Mouse (Mus musculus): ENCODE data around the gene Mob1b. TPM values are rescaled to one million over a fixed set of nuclear protein-coding genes. Genes with fewer than 3 reads are reported as not detected.

Gene Mob1b
- polyA plus RNA-seq, 1 experiment from 2014 or later, result 13.6 TPM

GRCm38 (mm10) chr5:88697291-88697690 lies 23.4 kb upstream of the Mob1b start:
- Histone ChIP-seq H3K4me3 (replicated peaks; ENCODE audit: low read length) (no peak overlapping the region), H3K27me3 (replicated peaks; ENCODE audit: control insufficient read depth, insufficient read depth, low read length) (no peaks in the 10 kb centered on the region), H3K4me1 (replicated peaks; ENCODE audit: control insufficient read depth, insufficient read depth, low read length) (no peaks in the 10 kb centered on the region), H3K9ac (replicated peaks; ENCODE audit: low read depth, low read length) (no peak overlapping the region), H3K9me3 (ENCODE audit: control insufficient read depth, low read length) (no peaks in the 10 kb centered on the region), H3K36me3 (ENCODE audit: control insufficient read depth, insufficient read depth) (no peaks in the 10 kb centered on the region), H3K4me2 (ENCODE audit: low read length) (no peak overlapping the region), H3K27ac (ENCODE audit: low read length) (no peak overlapping the region)
- peak; percentile 59; the same call in 1 of the 2 replicates for ATAC-seq
- WGBS, result 57% methylated on average over 5 of the region's 5 CpGs

- H3K36me3 ChIP-seq (ENCODE audit: control insufficient read depth, insufficient read depth), result no peaks in the 10 kb centered on the region
- no peak for ATAC-seq
- no peaks in the 10 kb centered on the region for H3K9me3 ChIP-seq (ENCODE audit: control insufficient read depth, low read length)
- H3K4me3 ChIP-seq (replicated peaks; ENCODE audit: low read length), result no peak overlapping the region
- no peaks in the 10 kb centered on the region for H3K27me3 ChIP-seq (replicated peaks; ENCODE audit: control insufficient read depth, insufficient read depth, low read length)
- WGBS, result 68% methylated on average over 4 of the region's 4 CpGs
- H3K9ac ChIP-seq (replicated peaks; ENCODE audit: low read depth, low read length), result no peak overlapping the region
- H3K27ac ChIP-seq (ENCODE audit: low read length), result no peak overlapping the region
- H3K4me1 ChIP-seq (replicated peaks; ENCODE audit: control insufficient read depth, insufficient read depth, low read length), result no peaks in the 10 kb centered on the region
- H3K4me2 ChIP-seq (ENCODE audit: low read length), result no peak overlapping the region
Measured at GRCm38 (mm10) chr5:88699251-88699913, 21.3 kb upstream of the Mob1b start.

GRCm38 (mm10) chr5:88702041-88702440 lies 18.6 kb upstream of the Mob1b start:
- WGBS, result 81% methylated on average over 4 of the region's 4 CpGs
- Histone ChIP-seq H3K27ac (ENCODE audit: low read length) (no peak overlapping the region), H3K36me3 (ENCODE audit: control insufficient read depth, insufficient read depth) (no peaks in the 10 kb centered on the region), H3K4me3 (replicated peaks; ENCODE audit: low read length) (no peak overlapping the region), H3K4me1 (replicated peaks; ENCODE audit: control insufficient read depth, insufficient read depth, low read length) (no peaks in the 10 kb centered on the region), H3K9ac (replicated peaks; ENCODE audit: low read depth, low read length) (no peak overlapping the region), H3K4me2 (ENCODE audit: low read length) (no peak overlapping the region), H3K27me3 (replicated peaks; ENCODE audit: control insufficient read depth, insufficient read depth, low read length) (no peaks in the 10 kb centered on the region), H3K9me3 (ENCODE audit: control insufficient read depth, low read length) (no peaks in the 10 kb centered on the region)
- ATAC-seq, result no peak

- 73% methylated on average over 4 of the region's 4 CpGs for WGBS
- H3K27me3 ChIP-seq (replicated peaks; ENCODE audit: control insufficient read depth, insufficient read depth, low read length), result no peaks in the 10 kb centered on the region
- no peak overlapping the region for H3K4me2 ChIP-seq (ENCODE audit: low read length)
- no peaks in the 10 kb centered on the region for H3K9me3 ChIP-seq (ENCODE audit: control insufficient read depth, low read length)
- no peak for ATAC-seq
- H3K4me1 ChIP-seq (replicated peaks; ENCODE audit: control insufficient read depth, insufficient read depth, low read length), result no peaks in the 10 kb centered on the region
- no peak overlapping the region for H3K4me3 ChIP-seq (replicated peaks; ENCODE audit: low read length)
- H3K9ac ChIP-seq (replicated peaks; ENCODE audit: low read depth, low read length), result no peak overlapping the region
- no peaks in the 10 kb centered on the region for H3K36me3 ChIP-seq (ENCODE audit: control insufficient read depth, insufficient read depth)
- no peak overlapping the region for H3K27ac ChIP-seq (ENCODE audit: low read length)
Measured at GRCm38 (mm10) chr5:88703551-88703950, 17.1 kb upstream of the Mob1b start.

- no peaks in the 10 kb centered on the region for H3K9me3 ChIP-seq (ENCODE audit: control insufficient read depth, low read length)
- H3K27me3 ChIP-seq (replicated peaks; ENCODE audit: control insufficient read depth, insufficient read depth, low read length), result no peaks in the 10 kb centered on the region
- peak; percentile 57 for ATAC-seq
- no peaks in the 10 kb centered on the region; the same call in 1 of the 2 replicates for H3K4me1 ChIP-seq (replicated peaks; ENCODE audit: control insufficient read depth, insufficient read depth, low read length)
- no peak overlapping the region for H3K9ac ChIP-seq (replicated peaks; ENCODE audit: low read depth, low read length)
- H3K36me3 ChIP-seq (ENCODE audit: control insufficient read depth, insufficient read depth), result no peaks in the 10 kb centered on the region
- H3K27ac ChIP-seq (ENCODE audit: low read length), result no peak overlapping the region
- no peak overlapping the region for H3K4me2 ChIP-seq (ENCODE audit: low read length)
- no peak overlapping the region for H3K4me3 ChIP-seq (replicated peaks; ENCODE audit: low read length)
Measured at GRCm38 (mm10) chr5:88711128-88711527, 9.5 kb upstream of the Mob1b start.

GRCm38 (mm10) chr5:88711618-88712224 lies 8.9 kb upstream of the Mob1b start:
- ATAC-seq, result peak; percentile 23; the same call in 1 of the 2 replicates

GRCm38 (mm10) chr5:88712328-88712727 lies 8.3 kb upstream of the Mob1b start:
- WGBS, result 67% methylated on average over 6 of the region's 6 CpGs
- no peak overlapping the region for H3K9ac ChIP-seq (replicated peaks; ENCODE audit: low read depth, low read length)
- H3K4me3 ChIP-seq (replicated peaks; ENCODE audit: low read length), result no peak overlapping the region
- no peak overlapping the region for H3K27ac ChIP-seq (ENCODE audit: low read length)
- no peaks in the 10 kb centered on the region for H3K36me3 ChIP-seq (ENCODE audit: control insufficient read depth, insufficient read depth)
- H3K4me2 ChIP-seq (ENCODE audit: low read length), result no peak overlapping the region
- H3K27me3 ChIP-seq (replicated peaks; ENCODE audit: control insufficient read depth, insufficient read depth, low read length), result no peaks in the 10 kb centered on the region
- H3K9me3 ChIP-seq (ENCODE audit: control insufficient read depth, low read length), result no peaks in the 10 kb centered on the region
- no peak for ATAC-seq
- no peaks in the 10 kb centered on the region; the same call in 1 of the 2 replicates for H3K4me1 ChIP-seq (replicated peaks; ENCODE audit: control insufficient read depth, insufficient read depth, low read length)

More at GRCm38 (mm10) chr5:88711618-88712224, 8.9 kb upstream of the Mob1b start:
- WGBS, result 22% methylated on average over 10 of the region's 10 CpGs
- H3K27ac ChIP-seq (ENCODE audit: low read length), result no peak overlapping the region
- H3K4me2 ChIP-seq (ENCODE audit: low read length), result no peak overlapping the region
- no peaks in the 10 kb centered on the region for H3K27me3 ChIP-seq (replicated peaks; ENCODE audit: control insufficient read depth, insufficient read depth, low read length)
- H3K4me1 ChIP-seq (replicated peaks; ENCODE audit: control insufficient read depth, insufficient read depth, low read length), result no peaks in the 10 kb centered on the region; the same call in 1 of the 2 replicates
- H3K36me3 ChIP-seq (ENCODE audit: control insufficient read depth, insufficient read depth), result no peaks in the 10 kb centered on the region
- H3K4me3 ChIP-seq (replicated peaks; ENCODE audit: low read length), result no peak overlapping the region
- H3K9me3 ChIP-seq (ENCODE audit: control insufficient read depth, low read length), result no peaks in the 10 kb centered on the region
- no peak overlapping the region for H3K9ac ChIP-seq (replicated peaks; ENCODE audit: low read depth, low read length)

- ATAC-seq, result no peak
- no peaks in the 10 kb centered on the region for H3K9me3 ChIP-seq (ENCODE audit: control insufficient read depth, low read length)
- no peak overlapping the region for H3K4me2 ChIP-seq (ENCODE audit: low read length)
- WGBS, result 84% methylated on average over 2 of the region's 2 CpGs
- no peaks in the 10 kb centered on the region for H3K36me3 ChIP-seq (ENCODE audit: control insufficient read depth, insufficient read depth)
- H3K4me1 ChIP-seq (replicated peaks; ENCODE audit: control insufficient read depth, insufficient read depth, low read length), result peaks cover 7% of the 10 kb centered on the region
- no peak overlapping the region for H3K4me3 ChIP-seq (replicated peaks; ENCODE audit: low read length)
- H3K27ac ChIP-seq (ENCODE audit: low read length), result no peak overlapping the region
- H3K9ac ChIP-seq (replicated peaks; ENCODE audit: low read depth, low read length), result no peak overlapping the region
- H3K27me3 ChIP-seq (replicated peaks; ENCODE audit: control insufficient read depth, insufficient read depth, low read length), result no peaks in the 10 kb centered on the region
Measured at GRCm38 (mm10) chr5:88716983-88717382, 3.7 kb upstream of the Mob1b start.

GRCm38 (mm10) chr5:88721003-88721475 lies 384 bp downstream of the Mob1b start:
- peak overlapping the region; percentile 98 for H3K9ac ChIP-seq (replicated peaks; ENCODE audit: low read depth, low read length)
- peak; percentile 70 for ATAC-seq
- no peaks in the 10 kb centered on the region for H3K27me3 ChIP-seq (replicated peaks; ENCODE audit: control insufficient read depth, insufficient read depth, low read length)
- H3K9me3 ChIP-seq (ENCODE audit: control insufficient read depth, low read length), result no peaks in the 10 kb centered on the region
- no peaks in the 10 kb centered on the region for H3K36me3 ChIP-seq (ENCODE audit: control insufficient read depth, insufficient read depth)
- peak overlapping the region; percentile 96 for H3K4me3 ChIP-seq (replicated peaks; ENCODE audit: low read length)
- peaks cover 26% of the 10 kb centered on the region for H3K4me1 ChIP-seq (replicated peaks; ENCODE audit: control insufficient read depth, insufficient read depth, low read length)
- peak overlapping the region; percentile 81 for H3K27ac ChIP-seq (ENCODE audit: low read length)
- peak overlapping the region; percentile 86 for H3K4me2 ChIP-seq (ENCODE audit: low read length)
- 0% methylated on average over 38 of the region's 38 CpGs for WGBS
